In the genomic region with DNA sequence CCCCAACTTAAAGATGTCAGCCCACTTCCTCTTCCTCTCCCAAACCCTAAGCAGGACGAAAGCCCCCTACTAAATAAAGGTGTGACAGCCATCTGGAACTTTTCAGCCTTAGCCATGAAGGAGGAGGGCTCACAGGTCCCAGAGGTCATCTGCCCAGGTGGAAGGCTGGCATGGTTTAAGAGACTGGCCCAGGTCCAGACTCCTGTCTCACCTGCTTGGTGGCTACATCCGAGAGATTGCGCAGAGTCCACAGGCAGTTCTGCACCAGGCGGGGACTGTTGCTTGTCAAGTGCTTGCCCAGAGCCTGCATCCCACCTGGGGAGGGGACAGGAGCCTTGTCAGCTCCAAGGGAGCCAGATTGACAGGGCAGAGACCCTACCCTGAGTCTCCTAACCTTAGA, we compare ENCODE assay signal across 21 mouse cellular contexts. TPM values are rescaled to one million over a fixed set of nuclear protein-coding genes. Genes with fewer than 3 reads are reported as not detected.
"Had no signal": no experiment of that assay in that cellular context is flagged by ENCODE, and none has a peak within 500 bp of the region (broad histone marks: within the 10 kb centered on the region; RNA-seq: fewer than 3 reads in every experiment).

No protein-coding gene starts in this region.

- H3K4me3 ChIP-seq: neural tube, embryonic 12.5 days; neural tube, embryonic 13.5 days; neural tube, embryonic 15.5 days; stomach, embryonic 15.5 days had no signal

- H3K27ac ChIP-seq: neural tube, embryonic 12.5 days; neural tube, embryonic 13.5 days; neural tube, embryonic 15.5 days; stomach, embryonic 15.5 days had no signal

- DNase-seq: retina, postnatal 1 day; right cerebral cortex, adult 18-20 months; right cerebral cortex, postnatal 14 days; right cerebral cortex, postnatal 25 days; right cerebral cortex, postnatal 4 days; spleen, adult 18-20 months; thymus, adult 18-20 months; thymus, adult 2 months; thymus, postnatal 14 days; thymus, postnatal 25 days; thymus, postnatal 36 days; thymus, postnatal 4 days had no signal

- H3K4me2 ChIP-seq: neural tube, embryonic 12.5 days; neural tube, embryonic 13.5 days; neural tube, embryonic 15.5 days; stomach, embryonic 15.5 days had no signal

- H3K27me3 ChIP-seq: neural tube, embryonic 12.5 days; neural tube, embryonic 13.5 days; neural tube, embryonic 15.5 days; stomach, embryonic 15.5 days had no signal

- H3K9me3 ChIP-seq: neural tube, embryonic 12.5 days; neural tube, embryonic 13.5 days; neural tube, embryonic 15.5 days; stomach, embryonic 15.5 days had no signal

- H3K9ac ChIP-seq: neural tube, embryonic 12.5 days; neural tube, embryonic 13.5 days; neural tube, embryonic 15.5 days; stomach, embryonic 15.5 days had no signal

- H3K4me1 ChIP-seq: neural tube, embryonic 12.5 days; neural tube, embryonic 13.5 days; neural tube, embryonic 15.5 days; stomach, embryonic 15.5 days had no signal

RNA-seq across cellular contexts. Expression of a gene that starts 35.3 kb away (rescaled TPM):
- total RNA-seq: neutrophil, adult 5-6 weeks had no signal

RNA-seq across cellular contexts. Expression of a gene that starts 36.2 kb away (rescaled TPM):
- total RNA-seq: neutrophil, adult 5-6 weeks had no signal

RNA-seq across cellular contexts. Expression of a gene that starts 45.1 kb away (rescaled TPM):
- total RNA-seq: neutrophil, adult 5-6 weeks had no signal
- polyA plus RNA-seq: neural tube, embryonic 12.5 days; neural tube, embryonic 13.5 days; neural tube, embryonic 14.5 days; neural tube, embryonic 15.5 days; spleen, adult 2 months; testis, adult 2 months; urinary bladder, adult 2 months had no signal
